Mouse (Mus musculus) hindbrain, embryonic 11.5 days (tissue): ENCODE data around the gene Tarbp2. TPM values are rescaled to one million over a fixed set of nuclear protein-coding genes. Genes with fewer than 3 reads are reported as not detected.

ENCODE experiments used
- ATAC-seq: fragments of 200-750 bp; cut with Nextera tagmentation; 2 replicates; pipeline ENCODE4 v1.8.0; 2017; ENCODE audit warnings: mild to moderate bottlenecking, moderate TSS enrichment, moderate library complexity; ENCODE audit not compliant: low FRiP score
- DNase-seq: peaks from one replicate; pipeline ENCODE4 v3.0.0-alpha.2; 2015; ENCODE audit warnings: low spot score
- H3K27ac ChIP-seq: fragments of 300-500 bp; sonication (generic); 2 replicates; pipeline ENCODE4 v1.5.1; 2014; ENCODE audit warnings: mild to moderate bottlenecking, low read depth, low read length
- H3K27me3 ChIP-seq: fragments of 300-500 bp; sonication (generic); 2 replicates; pipeline ENCODE4 v1.6.1; 2014; ENCODE audit warnings: mild to moderate bottlenecking, low read length, moderate library complexity, mixed read lengths; ENCODE audit not compliant: control insufficient read depth, insufficient read depth
- H3K36me3 ChIP-seq: fragments of 300-500 bp; sonication (generic); 2 replicates; pipeline ENCODE4 v1.6.1; 2014; ENCODE audit warnings: mild to moderate bottlenecking, low read length, moderate library complexity, mixed read lengths; ENCODE audit not compliant: control insufficient read depth, insufficient read depth
- H3K4me1 ChIP-seq: fragments of 300-500 bp; sonication (generic); replicated peaks from 2 replicates; pipeline ENCODE4 v1.6.1; 2014; ENCODE audit warnings: low read length, mixed read lengths; ENCODE audit not compliant: control insufficient read depth, insufficient read depth
- H3K4me2 ChIP-seq: fragments of 300-500 bp; sonication (generic); replicated peaks from 2 replicates; pipeline ENCODE4 v1.6.1; 2014; ENCODE audit warnings: mild to moderate bottlenecking, low read depth, low read length
- H3K4me3 ChIP-seq: fragments of 300-500 bp; sonication (generic); 2 replicates; pipeline ENCODE4 v1.5.1; 2014; ENCODE audit warnings: low read depth, low read length
- H3K9ac ChIP-seq: fragments of 300-500 bp; sonication (generic); 2 replicates; pipeline ENCODE4 v1.6.1; 2014; ENCODE audit warnings: low read depth, low read length
- H3K9me3 ChIP-seq: fragments of 300-500 bp; sonication (generic); 2 replicates; pipeline ENCODE4 v1.6.1; 2016; ENCODE audit warnings: low read length; ENCODE audit not compliant: control insufficient read depth
- WGBS: fragments of 180-500 bp; shearing (Covaris S2); extraction: QIAGEN DNeasy Blood & Tissue Kit; methylation state at CpG from one replicate; pipeline ENCODE4 v1.1.7; 2014; 5-methylcytosine and 5-hydroxymethylcytosine counted together
- polyA plus RNA-seq: library from polyadenylated mRNA; unstranded; fragments of >200 nt; fragmentation: Nextera tagmentation; extraction: Ambion mirVana; gene quantifications from 2 replicates; pipeline ENCODE4 v1.2.1, GENCODE M21; 2014

Gene Tarbp2
- polyA plus RNA-seq, 1 experiment from 2014 or later = 85.2 TPM

- DNase-seq (no peak), ATAC-seq (no peak)
- Histone ChIP-seq H3K27ac (no peak overlapping the region), H3K4me2 (no peak overlapping the region), H3K4me1 (no peaks in the 10 kb centered on the region), H3K4me3 (no peak overlapping the region), H3K27me3 (no peaks in the 10 kb centered on the region), H3K9me3 (no peaks in the 10 kb centered on the region), H3K36me3 (0 out of 2 replicates have a peak, but pooled peaks cover 3% of the 10 kb centered on the region), H3K9ac (no peak overlapping the region)
- WGBS = 89% methylated on average over 6 of the region's 6 CpGs
These were observed 8.4 kb downstream of the Tarbp2 start for GRCm38 (mm10) chr15:102526111-102527002.

- Histone ChIP-seq H3K4me1 (no peaks in the 10 kb centered on the region), H3K27me3 (no peaks in the 10 kb centered on the region), H3K36me3 (no peaks in the 10 kb centered on the region), H3K27ac (no peak overlapping the region), H3K9me3 (no peaks in the 10 kb centered on the region), H3K4me3 (no peak overlapping the region), H3K4me2 (no peak overlapping the region), H3K9ac (no peak overlapping the region)
- 73% methylated on average over 3 of the region's 3 CpGs for WGBS
- ATAC-seq (no peak), DNase-seq (no peak)
These were observed 9.9 kb downstream of the Tarbp2 start for GRCm38 (mm10) chr15:102527936-102528335.

GRCm38 (mm10) chr15:102528396-102528795 lies 10.4 kb downstream of the Tarbp2 start:
- no peak for DNase-seq
- H3K4me3 ChIP-seq = no peak overlapping the region
- H3K4me2 ChIP-seq = no peak overlapping the region
- H3K9me3 ChIP-seq = no peaks in the 10 kb centered on the region
- H3K4me1 ChIP-seq = no peaks in the 10 kb centered on the region
- no peaks in the 10 kb centered on the region for H3K36me3 ChIP-seq
- WGBS = 91% methylated on average over 1 of the region's 1 CpGs
- H3K27me3 ChIP-seq = no peaks in the 10 kb centered on the region
- H3K27ac ChIP-seq = no peak overlapping the region
- no peak for ATAC-seq
- H3K9ac ChIP-seq = no peak overlapping the region

- WGBS = 86% methylated on average over 4 of the region's 4 CpGs
- H3K36me3 ChIP-seq = no peaks in the 10 kb centered on the region
These were observed 12.6 kb downstream of the Tarbp2 start for GRCm38 (mm10) chr15:102530566-102530965.

GRCm38 (mm10) chr15:102531586-102531985 lies 13.6 kb downstream of the Tarbp2 start:
- Histone ChIP-seq H3K4me3 (no peak overlapping the region), H3K36me3 (no peaks in the 10 kb centered on the region), H3K27ac (no peak overlapping the region), H3K9ac (no peak overlapping the region), H3K4me2 (no peak overlapping the region), H3K4me1 (no peaks in the 10 kb centered on the region), H3K9me3 (no peaks in the 10 kb centered on the region), H3K27me3 (no peaks in the 10 kb centered on the region)
- no peak for ATAC-seq
- 89% methylated on average over 4 of the region's 4 CpGs for WGBS
- no peak for DNase-seq

More at GRCm38 (mm10) chr15:102530566-102530965, 12.6 kb downstream of the Tarbp2 start:
- H3K27me3 ChIP-seq = no peaks in the 10 kb centered on the region
- no peak overlapping the region for H3K9ac ChIP-seq
- H3K27ac ChIP-seq = no peak overlapping the region
- no peak for DNase-seq
- H3K4me3 ChIP-seq = no peak overlapping the region
- no peaks in the 10 kb centered on the region for H3K4me1 ChIP-seq
- ATAC-seq = no peak
- H3K4me2 ChIP-seq = no peak overlapping the region
- H3K9me3 ChIP-seq = no peaks in the 10 kb centered on the region

GRCm38 (mm10) chr15:102532106-102532900 lies 14.3 kb downstream of the Tarbp2 start:
- ATAC-seq (no peak), DNase-seq (no peak)
- Histone ChIP-seq H3K36me3 (no peaks in the 10 kb centered on the region), H3K9me3 (no peaks in the 10 kb centered on the region), H3K4me1 (no peaks in the 10 kb centered on the region), H3K27ac (no peak overlapping the region), H3K4me2 (no peak overlapping the region), H3K4me3 (no peak overlapping the region), H3K9ac (no peak overlapping the region), H3K27me3 (no peaks in the 10 kb centered on the region)
- WGBS = 91% methylated on average over 3 of the region's 3 CpGs

- ATAC-seq = no peak
- no peak overlapping the region for H3K9ac ChIP-seq
- no peak overlapping the region for H3K27ac ChIP-seq
- no peak for DNase-seq
- H3K4me1 ChIP-seq = no peaks in the 10 kb centered on the region
- H3K4me3 ChIP-seq = no peak overlapping the region
- H3K36me3 ChIP-seq = no peaks in the 10 kb centered on the region
- 96% methylated on average over 7 of the region's 7 CpGs for WGBS
- no peaks in the 10 kb centered on the region for H3K27me3 ChIP-seq
- no peak overlapping the region for H3K4me2 ChIP-seq
- no peaks in the 10 kb centered on the region for H3K9me3 ChIP-seq
These were observed 15.9 kb downstream of the Tarbp2 start for GRCm38 (mm10) chr15:102533926-102534325.

GRCm38 (mm10) chr15:102544801-102545200 lies 26.8 kb downstream of the Tarbp2 start:
- H3K27me3 ChIP-seq = no peaks in the 10 kb centered on the region
- H3K4me2 ChIP-seq = no peak overlapping the region
- H3K36me3 ChIP-seq = 0 out of 2 replicates have a peak, but pooled peaks cover 2% of the 10 kb centered on the region
- no peak overlapping the region for H3K4me3 ChIP-seq
- H3K4me1 ChIP-seq = no peaks in the 10 kb centered on the region
- WGBS = 89% methylated on average over 4 of the region's 4 CpGs
- H3K9ac ChIP-seq = no peak overlapping the region
- H3K27ac ChIP-seq = no peak overlapping the region
- no peaks in the 10 kb centered on the region for H3K9me3 ChIP-seq
- DNase-seq = no peak
- no peak for ATAC-seq
